ENCODE assay signal across 8 mouse cellular contexts in the genomic region with DNA sequence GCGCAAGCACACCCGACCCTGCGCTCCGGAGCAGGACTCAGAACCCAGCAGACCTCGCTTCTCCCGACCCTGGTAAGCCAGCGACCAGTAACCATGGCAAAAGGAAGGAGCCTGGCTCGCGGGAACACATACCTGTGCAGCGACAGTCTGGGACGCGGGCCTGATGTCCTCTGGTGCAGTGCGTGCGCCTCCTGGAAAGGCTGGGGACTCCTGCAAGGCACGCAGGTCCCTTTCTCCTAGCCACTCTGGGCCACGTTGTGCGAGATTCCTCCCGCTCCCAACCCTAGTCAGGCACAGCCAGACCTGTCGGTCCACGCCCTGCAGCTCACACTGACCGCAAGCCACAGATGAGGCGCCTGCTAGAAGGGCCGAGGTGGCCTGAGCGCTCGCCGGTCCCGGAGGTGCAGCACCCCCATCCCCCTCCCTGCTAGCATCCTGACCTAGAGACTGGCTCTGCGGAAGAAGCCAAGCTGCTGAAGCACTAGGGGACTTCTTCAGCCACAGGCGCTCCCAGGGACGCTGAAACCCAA. TPM values are rescaled to one million over a fixed set of nuclear protein-coding genes. Genes with fewer than 3 reads are reported as not detected.
DNase-seq lines count a peak whose midpoint lies in the region; ATAC-seq and TF ChIP-seq lines count a peak whose summit lies in the region.

No protein-coding gene starts in this region.

- H3K27me3 ChIP-seq in kidney, adult 2 months (replicated peaks; ENCODE audit: control insufficient read depth, insufficient read depth, low read length) = no peaks in the 10 kb centered on the region
- peaks cover 33% of the 10 kb centered on the region for H3K27me3 ChIP-seq in heart, embryonic 16.5 days (ENCODE audit: control insufficient read depth, insufficient read depth, low read length)
- peaks cover 53% of the 10 kb centered on the region for H3K27me3 ChIP-seq in liver, embryonic 11.5 days (replicated peaks; ENCODE audit: control insufficient read depth, insufficient read depth, low read length)
- H3K27me3 ChIP-seq in neural tube, embryonic 15.5 days (replicated peaks) = peaks cover 23% of the 10 kb centered on the region

- no peaks in the 10 kb centered on the region for H3K36me3 ChIP-seq in kidney, adult 2 months (ENCODE audit: control insufficient read depth, insufficient read depth, low read length)
- no peaks in the 10 kb centered on the region for H3K36me3 ChIP-seq in ES-E14 (ENCODE audit: control insufficient read depth, insufficient read depth, low read length, poor library complexity, severe bottlenecking)
- no peaks in the 10 kb centered on the region for H3K36me3 ChIP-seq in heart, embryonic 16.5 days (ENCODE audit: control insufficient read depth, insufficient read depth)
- H3K36me3 ChIP-seq in liver, embryonic 11.5 days (ENCODE audit: control insufficient read depth, insufficient read depth, low read length) = no peaks in the 10 kb centered on the region
- no peaks in the 10 kb centered on the region for H3K36me3 ChIP-seq in neural tube, embryonic 15.5 days

- in situ Hi-C loops in ES-E14 (cut with MboI; ENCODE audit: low sequenced_read_pairs in 2 of 2, unreplicated experiment in 2 of 2) = no loop called here

- 3% methylated on average over 30 of the region's 30 CpGs for WGBS in kidney, adult 2 months
- WGBS in heart, embryonic 16.5 days = 3% methylated on average over 30 of the region's 30 CpGs
- under 1% methylated on average over 30 of the region's 30 CpGs for WGBS in liver, embryonic 11.5 days
- WGBS in neural tube, embryonic 15.5 days = under 1% methylated on average over 30 of the region's 30 CpGs

- H3K9ac ChIP-seq in ES-E14 (ENCODE audit: insufficient read depth, low read depth, low read length, poor library complexity, severe bottlenecking) = peak overlapping the region; percentile 13; the same call in 1 of the 2 replicates
- H3K9ac ChIP-seq in heart, embryonic 16.5 days (ENCODE audit: low read length) = peak overlapping the region; percentile 54; the same call in 1 of the 2 replicates
- H3K9ac ChIP-seq in liver, embryonic 11.5 days (ENCODE audit: low read depth, low read length) = no peak overlapping the region
- peak overlapping the region; percentile 55 for H3K9ac ChIP-seq in neural tube, embryonic 15.5 days (replicated peaks)

- no peaks in the 10 kb centered on the region for H3K4me1 ChIP-seq in kidney, adult 2 months (ENCODE audit: control insufficient read depth, insufficient read depth, low read length)
- H3K4me1 ChIP-seq in ES-E14 (ENCODE audit: control insufficient read depth in 2 of 2, insufficient read depth in 2 of 2, low read length in 2 of 2, poor library complexity in 1 of 2) = peaks cover 0 to 2% of the 10 kb centered on the region in 2 experiments; a peak in 1 of 4 replicates
- H3K4me1 ChIP-seq in heart, embryonic 16.5 days (ENCODE audit: control insufficient read depth, insufficient read depth, low read length) = peaks cover 10% of the 10 kb centered on the region
- H3K4me1 ChIP-seq in liver, embryonic 11.5 days (replicated peaks; ENCODE audit: control insufficient read depth, insufficient read depth, low read length) = 0 out of 2 replicates have a peak, but pooled peaks cover 3% of the 10 kb centered on the region
- peaks cover 30% of the 10 kb centered on the region for H3K4me1 ChIP-seq in neural tube, embryonic 15.5 days

- H3K27ac ChIP-seq in kidney, adult 2 months (ENCODE audit: insufficient read depth, low read depth, low read length) = no peak overlapping the region
- H3K27ac ChIP-seq in ES-E14 (ENCODE audit: insufficient read depth, low read depth, low read length, poor library complexity, severe bottlenecking) = no peak overlapping the region
- H3K27ac ChIP-seq in heart, embryonic 16.5 days (ENCODE audit: low read length) = no peak overlapping the region
- H3K27ac ChIP-seq in liver, embryonic 11.5 days (ENCODE audit: low read depth, low read length) = no peak overlapping the region
- peak overlapping the region; percentile 52; the same call in 1 of the 2 replicates for H3K27ac ChIP-seq in neural tube, embryonic 15.5 days (replicated peaks)

- peak; percentile 4 for DNase-seq in kidney, adult 2 months
- no peak for DNase-seq in kidney, postnatal 14 days
- no peak for DNase-seq in ES-E14 (ENCODE audit: low read depth, low spot score)
- DNase-seq in cerebellum, adult 9-11 months = peak; percentile 89
- DNase-seq in liver, embryonic 11.5 days (ENCODE audit: low spot score) = no peak
- DNase-seq in urinary bladder, postnatal 14 days (ENCODE audit: low spot score) = no peak

- no peaks in the 10 kb centered on the region for H3K9me3 ChIP-seq in ES-E14 (ENCODE audit: control insufficient read depth, insufficient read depth, low read depth, low read length)
- H3K9me3 ChIP-seq in heart, embryonic 16.5 days (replicated peaks; ENCODE audit: control insufficient read depth, low read length) = no peaks in the 10 kb centered on the region
- no peaks in the 10 kb centered on the region for H3K9me3 ChIP-seq in liver, embryonic 11.5 days (ENCODE audit: control insufficient read depth, low read length)
- H3K9me3 ChIP-seq in neural tube, embryonic 15.5 days (replicated peaks) = no peaks in the 10 kb centered on the region

- 0 out of 2 replicates have a peak, but pooled peaks have one; percentile 35 for ATAC-seq in heart, embryonic 16.5 days (replicated peaks; ENCODE audit: extremely low read depth, insufficient read depth, low FRiP score)
- no peak for ATAC-seq in liver, embryonic 11.5 days (replicated peaks; ENCODE audit: low FRiP score)
- peak; percentile 68 for ATAC-seq in neural tube, embryonic 15.5 days (ENCODE audit: low FRiP score)

- H3K4me2 ChIP-seq in heart, embryonic 16.5 days (ENCODE audit: low read depth, low read length) = peak overlapping the region; percentile 63
- H3K4me2 ChIP-seq in liver, embryonic 11.5 days = peak overlapping the region; percentile 47
- peak overlapping the region; percentile 81 for H3K4me2 ChIP-seq in neural tube, embryonic 15.5 days

- TF ChIP-seq POLR2A in kidney, adult 2 months (IDR thresholded peaks at IDR 0.05; ENCODE audit: low read depth, low read length) = no peak

- peak overlapping the region; percentile 24; the same call in 1 of the 2 replicates for H3K4me3 ChIP-seq in kidney, adult 2 months (ENCODE audit: insufficient read depth, low read depth, low read length)
- H3K4me3 ChIP-seq in ES-E14 (ENCODE audit: insufficient read depth in 1 of 2, low read depth in 1 of 2, low read length in 2 of 2, poor library complexity in 1 of 2, severe bottlenecking in 1 of 2) = peak overlapping the region; percentile 58 to 60
- H3K4me3 ChIP-seq in heart, embryonic 16.5 days (ENCODE audit: low read length) = peak overlapping the region; percentile 50
- peak overlapping the region; percentile 14 for H3K4me3 ChIP-seq in liver, embryonic 11.5 days (ENCODE audit: low read depth, low read length)
- peak overlapping the region; percentile 47 for H3K4me3 ChIP-seq in neural tube, embryonic 15.5 days (replicated peaks)

- no peak for TF ChIP-seq CTCF in kidney, adult 2 months (conservative IDR thresholded peaks at IDR 0.05; ENCODE audit: insufficient read depth, insufficient read length, low read depth, low read length)

TF ChIP-seq in ES-E14, 5 proteins besides CTCF, POLR2A, EP300 and RAD21:
- TF ChIP-seq CHD2 (IDR thresholded peaks at IDR 0.05; ENCODE audit: low read depth, low read length) = no peak

RNA-seq across cellular contexts. Expression of gene Gpr68, which starts 8.8 kb away (rescaled TPM):
- polyA plus RNA-seq in kidney, adult 2 months (2012; rRNA removed) = 0.50 and 1.9 TPM in 2 replicates
- total RNA-seq in ES-E14 (2012; rRNA removed) = 0.49 and 0.58 TPM in 2 replicates
- 8.1 and 8.7 TPM in 2 replicates for polyA plus RNA-seq in heart, embryonic 16.5 days (2015; fragmentation: Nextera tagmentation; extraction: Ambion mirVana)
- 0.10 and 0.17 TPM in 2 replicates for polyA plus RNA-seq in liver, embryonic 11.5 days (2014; fragmentation: Nextera tagmentation; extraction: Ambion mirVana)
- polyA plus RNA-seq in neural tube, embryonic 15.5 days (2015; fragmentation: Nextera tagmentation; extraction: Ambion mirVana) = 7.7 and 10.8 TPM in 2 replicates

Comparison
In these comparisons a context has a peak if more than half of its experiments do, and no peak if none do; other contexts are left out.
1. DNase-seq: peak in kidney, adult 2 months (single experiment) and cerebellum, adult 9-11 months (single experiment); none in kidney, postnatal 14 days (single experiment), ES-E14 (single experiment), liver, embryonic 11.5 days (single experiment) and urinary bladder, postnatal 14 days (single experiment).
2. Peak in every context shown above with its lines, with median percentiles within 50 percentile points of each other: H3K4me3 ChIP-seq and H3K4me2 ChIP-seq.